Mouse (Mus musculus) heart, embryonic 14.5 days (tissue): ENCODE measurements at regions not wholly inside any gene's neighbourhood (a gene's known extent, or its start where the extent isn't known, plus 50 kb on each side); places are given as distances from the start of the nearest gene placed in this dataset.

Experiments used
- ATAC-seq: fragments of 200-750 bp; cut with Nextera tagmentation; 2 replicates; pipeline ENCODE4 v1.8.0; 2017; ENCODE audit warnings: low read depth, moderate TSS enrichment; ENCODE audit not compliant: insufficient number of reproducible peaks, insufficient read depth, low FRiP score
- H3K27ac ChIP-seq, 2 experiments: fragments of 200-500 bp in 1 of 2; fragments of 300-500 bp in 1 of 2; sonication (generic) in 1 of 2; replicated peaks in 1 of 2; 2 replicates each; pipeline ENCODE4 v1.5.1; 2012 to 2014; ENCODE audit warnings: low read depth in 2 of 2, low read length in 2 of 2, control low read depth in 1 of 2, mild to moderate bottlenecking in 1 of 2, mixed read lengths in 1 of 2; ENCODE audit not compliant: control insufficient read depth in 1 of 2, insufficient read depth in 1 of 2
- H3K27me3 ChIP-seq: fragments of 300-500 bp; sonication (generic); 2 replicates; pipeline ENCODE4 v1.6.1; 2014; ENCODE audit warnings: mild to moderate bottlenecking, low read length, control low read depth; ENCODE audit not compliant: control insufficient read depth, insufficient read depth
- H3K36me3 ChIP-seq: fragments of 300-500 bp; sonication (generic); 2 replicates; pipeline ENCODE4 v1.6.1; 2014; ENCODE audit warnings: mild to moderate bottlenecking, control low read depth, low read length, mixed read lengths; ENCODE audit not compliant: control insufficient read depth, insufficient read depth
- H3K4me1 ChIP-seq, 2 experiments: fragments of 200-500 bp in 1 of 2; fragments of 300-500 bp in 1 of 2; sonication (generic) in 1 of 2; 2 replicates each; pipeline ENCODE4 v1.6.1; 2012 to 2014; ENCODE audit warnings: low read length in 2 of 2, control low read depth in 1 of 2, mixed read lengths in 1 of 2; ENCODE audit not compliant: control insufficient read depth in 2 of 2, insufficient read depth in 2 of 2
- H3K4me2 ChIP-seq: fragments of 300-500 bp; sonication (generic); 2 replicates; pipeline ENCODE4 v1.6.1; 2014; ENCODE audit warnings: mild to moderate bottlenecking, low read length
- H3K4me3 ChIP-seq, 2 experiments: fragments of 200-500 bp in 1 of 2; fragments of 300-500 bp in 1 of 2; sonication (generic) in 1 of 2; 2 replicates each; pipeline ENCODE4 v1.5.1; 2012 to 2014; ENCODE audit warnings: low read length in 2 of 2, mild to moderate bottlenecking in 2 of 2, control low read depth in 1 of 2, low read depth in 1 of 2, moderate library complexity in 1 of 2; ENCODE audit not compliant: control insufficient read depth in 1 of 2, insufficient read depth in 1 of 2
- H3K9ac ChIP-seq: fragments of 300-500 bp; sonication (generic); 2 replicates; pipeline ENCODE4 v1.6.1; 2014; ENCODE audit warnings: mild to moderate bottlenecking, low read length
- H3K9me3 ChIP-seq: fragments of 300-500 bp; sonication (generic); 2 replicates; pipeline ENCODE4 v1.6.1; 2016; ENCODE audit warnings: low read length, control low read depth; ENCODE audit not compliant: control insufficient read depth
- WGBS: fragments of 180-500 bp; shearing (Covaris S2); extraction: QIAGEN DNeasy Blood & Tissue Kit; methylation state at CpG from one replicate; pipeline ENCODE4 v1.1.7; 2014; 5-methylcytosine and 5-hydroxymethylcytosine counted together

- Histone ChIP-seq H3K4me1 (no peaks in the 10 kb centered on the region), H3K36me3 (no peaks in the 10 kb centered on the region), H3K9me3 (no peaks in the 10 kb centered on the region), H3K4me3 (no peak overlapping the region), H3K9ac (no peak overlapping the region), H3K27me3 (peaks cover 52% of the 10 kb centered on the region), H3K4me2 (no peak overlapping the region), H3K27ac (no peak overlapping the region)
- WGBS, result 60% methylated on average over 8 of the region's 8 CpGs
- no peak for ATAC-seq
These were observed 78.1 kb downstream of the Fam204a start for GRCm38 (mm10) chr19:60148313-60148965.

- WGBS, result 40% methylated on average over 10 of the region's 10 CpGs
- Histone ChIP-seq H3K27me3 (peaks cover 56% of the 10 kb centered on the region), H3K27ac (no peak overlapping the region)
These were observed 79.9 kb downstream of the Fam204a start for GRCm38 (mm10) chr19:60146451-60147190.

GRCm38 (mm10) chr19:60145242-60145641 is 81.3 kb downstream of the Fam204a start:
- H3K27ac ChIP-seq, result no peak overlapping the region
- H3K27me3 ChIP-seq, result peaks cover 56% of the 10 kb centered on the region
- H3K4me3 ChIP-seq, result no peak overlapping the region
- no peak overlapping the region for H3K4me2 ChIP-seq
- no peak overlapping the region for H3K9ac ChIP-seq
- 82% methylated on average over 5 of the region's 5 CpGs for WGBS
- H3K9me3 ChIP-seq, result no peaks in the 10 kb centered on the region
- H3K36me3 ChIP-seq, result no peaks in the 10 kb centered on the region
- no peaks in the 10 kb centered on the region for H3K4me1 ChIP-seq
- ATAC-seq, result no peak

More at GRCm38 (mm10) chr19:60146451-60147190, 79.9 kb downstream of the Fam204a start:
- H3K9ac ChIP-seq, result no peak overlapping the region
- H3K9me3 ChIP-seq, result no peaks in the 10 kb centered on the region
- H3K4me2 ChIP-seq, result no peak overlapping the region
- no peak overlapping the region for H3K4me3 ChIP-seq
- H3K36me3 ChIP-seq, result no peaks in the 10 kb centered on the region
- H3K4me1 ChIP-seq, result no peaks in the 10 kb centered on the region
- ATAC-seq, result no peak

GRCm38 (mm10) chr19:60144336-60144989 is 82.0 kb downstream of the Fam204a start:
- no peaks in the 10 kb centered on the region for H3K4me1 ChIP-seq
- no peaks in the 10 kb centered on the region for H3K36me3 ChIP-seq
- no peaks in the 10 kb centered on the region for H3K9me3 ChIP-seq
- H3K27me3 ChIP-seq, result peaks cover 52% of the 10 kb centered on the region
- no peak overlapping the region for H3K27ac ChIP-seq
- no peak for ATAC-seq
- H3K9ac ChIP-seq, result no peak overlapping the region
- H3K4me3 ChIP-seq, result peak overlapping the region; percentile 23 to 32; a peak in 3 of 4 replicates
- peak overlapping the region; percentile 60 for H3K4me2 ChIP-seq
- WGBS, result 7% methylated on average over 20 of the region's 20 CpGs

GRCm38 (mm10) chr19:60138881-60139280 is 87.6 kb downstream of the Fam204a start:
- no peaks in the 10 kb centered on the region for H3K4me1 ChIP-seq
- 53% methylated on average over 2 of the region's 2 CpGs for WGBS
- no peaks in the 10 kb centered on the region for H3K9me3 ChIP-seq
- H3K4me2 ChIP-seq, result no peak overlapping the region
- no peak overlapping the region for H3K27ac ChIP-seq
- H3K9ac ChIP-seq, result no peak overlapping the region
- H3K36me3 ChIP-seq, result no peaks in the 10 kb centered on the region
- peaks cover 7% of the 10 kb centered on the region; the same call in 1 of the 2 replicates for H3K27me3 ChIP-seq
- H3K4me3 ChIP-seq, result no peak overlapping the region
- no peak for ATAC-seq

GRCm38 (mm10) chr19:60136491-60136890 is 90.0 kb downstream of the Fam204a start:
- no peaks in the 10 kb centered on the region for H3K27me3 ChIP-seq
- H3K27ac ChIP-seq, result no peak overlapping the region
- H3K4me3 ChIP-seq, result no peak overlapping the region
- H3K9ac ChIP-seq, result no peak overlapping the region
- no peaks in the 10 kb centered on the region for H3K36me3 ChIP-seq
- WGBS, result 73% methylated on average over 1 of the region's 1 CpGs
- ATAC-seq, result no peak
- no peak overlapping the region for H3K4me2 ChIP-seq
- H3K9me3 ChIP-seq, result no peaks in the 10 kb centered on the region
- no peaks in the 10 kb centered on the region for H3K4me1 ChIP-seq

- no peak overlapping the region for H3K9ac ChIP-seq
- no peak overlapping the region for H3K4me2 ChIP-seq
- ATAC-seq, result no peak
- WGBS, result 57% methylated on average over 4 of the region's 4 CpGs
- no peaks in the 10 kb centered on the region for H3K4me1 ChIP-seq
- no peaks in the 10 kb centered on the region for H3K9me3 ChIP-seq
- no peaks in the 10 kb centered on the region for H3K27me3 ChIP-seq
- no peak overlapping the region for H3K27ac ChIP-seq
- no peaks in the 10 kb centered on the region for H3K36me3 ChIP-seq
- no peak overlapping the region for H3K4me3 ChIP-seq
These were observed 91.8 kb downstream of the Fam204a start for GRCm38 (mm10) chr19:60134447-60135328.
